Mouse (Mus musculus): Measurements from ENCODE around the gene Tnfrsf13c.

The Tnfrsf13c gene

GRCm38 (mm10) chr15:82177743-82178290 lies 46.4 kb downstream of the Tnfrsf13c start:
- no peak for DNase-seq

- DNase-seq, result no peak
These were observed 49.1 kb downstream of the Tnfrsf13c start for GRCm38 (mm10) chr15:82175091-82175490.

- DNase-seq, result no peak
These were observed 51.5 kb downstream of the Tnfrsf13c start for GRCm38 (mm10) chr15:82172648-82173047.

Measured in kidney, adult 9 months (tissue).